Mouse (Mus musculus) stomach, postnatal 0 days (tissue): Measurements from ENCODE around the gene Lgals3bp.

Experiments
- CTCF ChIP-seq: IDR thresholded peaks from 2 replicates; pipeline ENCODE4 v1.5.1; 2016; ENCODE audit warnings: antibody characterized with exemption, low read depth, mild to moderate bottlenecking, moderate library complexity
- EP300 ChIP-seq: optimal IDR thresholded peaks from 2 replicates; pipeline ENCODE3; 2016; ENCODE audit warnings: antibody characterized with exemption

- TF ChIP-seq EP300 = no peak
- TF ChIP-seq CTCF = no peak
Observed at GRCm38 (mm10) chr11:118430291-118430885, 28.5 kb upstream of the Lgals3bp start.
